Mouse (Mus musculus): ENCODE data around the gene Shkbp1. TPM values are rescaled to one million over a fixed set of nuclear protein-coding genes. Genes with fewer than 3 reads are reported as not detected.

The Shkbp1 gene
- total RNA-seq, 2 experiments from 2014 or later, result 13.9 to 23.6 TPM

DNA sequence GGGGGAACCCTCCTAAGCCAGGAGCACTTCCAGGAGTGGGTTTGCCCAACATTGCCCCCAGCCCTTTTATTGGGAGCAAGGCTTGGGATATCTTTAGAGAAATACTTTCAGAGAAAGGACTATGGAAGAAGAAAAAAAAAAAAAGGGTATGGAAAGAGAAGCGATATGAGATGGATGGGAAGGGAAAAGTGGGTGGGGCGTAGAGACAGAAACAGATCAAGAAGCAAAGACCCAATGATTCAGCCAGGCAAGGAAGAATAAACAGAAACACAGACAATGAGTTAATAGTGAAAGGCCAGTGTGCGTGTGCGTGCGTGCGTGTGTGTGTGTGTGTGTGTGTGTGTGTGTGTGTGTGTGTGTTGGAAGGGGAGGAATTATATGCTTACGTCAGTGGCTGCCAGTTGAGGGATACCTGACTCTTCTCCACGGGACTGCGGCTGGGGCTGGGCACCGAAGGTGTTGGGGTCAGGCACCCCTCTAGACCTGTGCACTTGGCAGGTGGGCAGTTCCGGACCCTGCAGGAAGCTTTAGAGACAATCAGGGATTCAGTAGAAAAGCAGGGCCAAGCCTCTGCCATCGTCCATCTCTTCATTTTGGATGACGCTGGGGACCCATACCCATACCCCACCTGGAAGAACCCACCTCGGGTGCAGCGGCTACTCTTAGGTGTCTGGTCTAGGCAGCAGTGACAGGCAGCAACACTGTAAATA, 20.7 kb downstream of the Shkbp1 start:
- ATAC-seq (replicated peaks; ENCODE audit: poor library complexity, severe bottlenecking), result no peak

DNA sequence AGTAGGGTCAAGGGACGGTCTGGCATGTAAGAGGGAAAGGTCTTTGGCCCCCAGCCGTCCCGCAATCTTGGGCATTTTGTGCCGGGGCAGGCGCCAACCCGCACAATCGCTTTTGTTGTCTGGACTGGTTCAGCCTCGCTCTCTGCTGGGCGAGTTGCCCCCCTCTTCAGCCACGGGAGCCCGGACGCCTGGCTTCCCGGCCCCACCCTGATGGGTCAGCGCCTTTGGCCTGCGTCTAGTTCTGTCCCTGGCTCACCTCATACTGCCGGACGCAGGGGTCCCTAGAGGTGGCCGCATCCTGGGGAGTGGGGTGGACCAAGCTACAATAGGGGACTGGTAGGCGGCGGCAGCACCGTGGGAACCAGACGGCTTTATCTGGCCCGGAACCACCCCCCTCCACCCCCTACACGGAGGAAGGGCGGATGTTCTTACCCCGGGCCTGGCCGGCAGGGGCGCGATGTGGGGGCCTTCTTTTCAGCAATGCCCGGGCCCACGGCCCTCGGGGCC, 21.4 kb downstream of the Shkbp1 start:
- ATAC-seq (replicated peaks; ENCODE audit: poor library complexity, severe bottlenecking), result no peak

DNA sequence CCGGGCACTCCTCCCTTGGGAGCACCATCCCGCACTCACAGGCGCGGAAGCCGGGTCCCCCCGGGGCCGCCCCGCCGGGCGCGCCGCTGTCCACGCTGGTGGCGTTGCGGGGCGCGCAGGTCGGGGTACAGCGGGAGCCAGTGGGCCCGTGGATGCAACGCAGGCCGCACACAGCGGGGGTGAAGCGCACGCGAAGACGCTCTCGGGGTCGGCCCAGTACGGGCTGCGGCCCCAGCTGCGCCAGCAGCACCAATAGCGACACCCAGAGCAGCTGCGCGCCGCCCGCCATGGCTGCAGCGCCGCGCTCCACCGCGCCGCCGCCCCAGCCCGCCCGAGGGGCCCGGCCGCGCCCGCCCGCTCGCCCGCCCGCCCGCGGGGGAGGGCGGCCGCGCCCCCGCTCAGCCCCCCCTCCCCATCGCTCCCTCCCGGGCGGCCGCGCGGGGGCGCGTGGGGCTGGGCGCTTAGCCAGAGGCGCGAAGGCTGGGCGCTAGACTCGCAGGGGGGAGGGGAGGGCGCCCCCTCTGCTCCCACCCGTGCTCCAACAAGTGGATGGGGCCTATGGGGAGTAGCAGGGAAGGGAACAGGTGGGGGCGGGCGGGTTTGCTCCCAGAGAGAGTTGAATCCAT, 22.4 kb downstream of the Shkbp1 start:
- no peak for ATAC-seq (replicated peaks; ENCODE audit: poor library complexity, severe bottlenecking)

DNA sequence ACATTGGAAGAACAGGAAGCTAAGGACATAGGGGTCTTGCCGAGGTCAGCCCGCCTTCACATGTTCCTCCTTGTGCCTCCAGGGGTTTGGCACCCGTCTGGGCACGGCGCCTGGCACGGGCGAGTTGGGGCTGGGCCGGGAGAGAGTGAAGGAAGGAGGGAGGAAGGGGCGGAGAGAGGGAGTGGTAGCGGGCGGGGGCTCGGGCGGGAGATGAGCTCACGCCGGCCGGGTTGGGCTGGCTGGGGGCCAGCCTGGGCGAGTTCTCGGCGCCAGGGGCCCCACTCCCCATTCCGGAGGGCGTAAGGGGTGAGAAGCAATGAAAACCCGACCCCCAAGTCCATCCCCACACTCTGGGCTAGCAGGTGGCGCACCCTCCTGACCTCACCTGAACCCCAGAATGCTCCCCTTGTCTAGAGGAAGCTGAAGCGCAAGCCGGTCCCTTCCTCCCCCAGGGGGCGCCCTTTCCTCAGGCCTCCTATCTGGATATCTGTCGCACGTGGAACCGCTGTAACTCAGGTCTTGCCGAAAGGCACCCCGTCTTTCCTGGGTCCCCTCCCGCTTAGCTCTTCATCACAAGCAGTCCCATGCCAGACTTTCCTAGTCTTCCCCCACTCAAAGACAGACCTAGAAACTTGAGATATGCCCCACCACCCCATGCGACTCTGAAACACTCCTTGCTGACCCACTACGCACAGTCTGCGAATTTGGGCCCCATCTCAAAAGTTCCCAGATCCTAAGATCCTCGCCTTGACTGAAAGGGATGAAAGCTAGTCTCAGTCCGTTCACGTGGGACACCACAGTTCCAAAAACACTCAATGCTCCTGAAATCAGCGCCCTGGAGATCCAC, 23.2 kb downstream of the Shkbp1 start:
- peak; percentile 12; the same call in 1 of the 2 replicates for ATAC-seq (replicated peaks; ENCODE audit: poor library complexity, severe bottlenecking)

DNA sequence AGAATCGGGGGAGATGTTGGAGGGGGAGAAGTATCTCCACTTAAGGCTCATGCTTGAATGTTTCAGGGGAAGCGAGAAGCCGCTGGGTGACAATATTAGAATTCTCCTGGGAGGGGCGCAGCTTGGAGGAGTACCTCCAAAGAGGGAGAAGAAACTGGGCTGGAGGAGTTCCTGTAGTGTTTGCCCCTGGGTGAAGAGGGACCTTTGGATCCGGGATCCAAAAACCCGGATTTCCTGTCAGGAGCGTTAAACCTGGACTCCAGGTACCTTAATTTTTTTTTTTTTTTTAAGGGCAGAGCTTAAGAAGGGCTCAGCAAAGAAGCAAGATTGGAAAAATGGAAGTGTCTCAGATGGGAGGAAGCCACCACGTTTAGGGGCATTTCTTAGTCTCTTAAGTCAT, 24.0 kb downstream of the Shkbp1 start:
- ATAC-seq (replicated peaks; ENCODE audit: poor library complexity, severe bottlenecking), result no peak

DNA sequence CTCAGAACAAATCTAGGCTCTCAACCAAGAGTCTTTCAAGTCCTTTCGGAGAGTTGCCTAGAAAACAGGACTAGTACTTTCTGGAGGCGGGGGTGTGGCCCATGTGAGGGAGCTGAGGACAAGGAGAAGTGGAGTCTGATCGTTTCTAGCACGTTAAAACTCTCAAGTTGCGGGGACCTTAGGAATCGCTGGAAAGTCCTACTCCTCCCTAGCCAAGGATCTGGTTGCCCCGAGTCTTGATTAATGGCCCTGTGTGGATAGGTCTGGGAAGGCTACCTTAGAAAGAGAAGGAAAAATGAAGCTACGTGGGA, 24.3 kb downstream of the Shkbp1 start:
- no peak for ATAC-seq (replicated peaks; ENCODE audit: poor library complexity, severe bottlenecking)

DNA sequence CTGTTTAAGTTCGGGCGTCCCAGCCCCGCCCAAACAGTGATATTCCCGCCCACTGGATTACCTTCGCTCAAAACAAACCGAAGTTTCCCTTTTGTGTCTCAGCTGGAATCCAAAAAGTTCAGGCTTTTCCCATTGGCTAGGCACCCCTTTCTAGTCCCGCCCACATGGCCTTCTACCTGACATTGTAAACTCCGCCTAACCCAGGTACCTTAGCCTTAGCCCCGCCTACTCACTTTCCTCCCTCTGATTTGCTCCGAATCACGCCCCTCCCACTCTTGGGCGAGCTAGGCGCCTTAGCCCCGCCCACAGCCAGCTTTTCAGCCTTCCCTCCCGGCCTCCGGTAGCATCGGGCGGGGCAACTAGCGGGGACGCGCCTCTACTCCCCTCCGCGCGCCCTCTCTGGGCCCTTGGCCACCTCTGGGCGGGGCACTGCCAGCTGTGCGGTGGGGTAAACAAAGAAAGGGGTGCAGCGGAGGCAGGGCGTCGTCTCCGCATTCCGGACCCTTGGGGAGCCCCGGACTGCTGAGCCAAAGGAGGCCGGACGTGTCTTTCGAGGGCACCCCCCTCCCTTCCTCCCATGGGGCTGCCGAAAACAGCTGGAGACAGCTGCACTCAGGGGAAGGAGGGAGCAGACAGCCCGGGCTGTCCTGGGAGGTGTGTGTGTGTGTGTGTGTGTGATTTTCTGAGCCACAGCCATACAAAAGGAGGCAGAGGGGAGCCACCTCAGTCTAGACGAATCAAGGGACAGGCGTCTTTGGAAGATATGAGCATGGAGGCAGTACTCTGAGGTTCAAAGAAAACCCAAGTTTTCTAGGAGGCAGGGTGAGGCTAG, 24.9 kb downstream of the Shkbp1 start:
- ATAC-seq (replicated peaks; ENCODE audit: poor library complexity, severe bottlenecking), result peak; percentile 64

DNA sequence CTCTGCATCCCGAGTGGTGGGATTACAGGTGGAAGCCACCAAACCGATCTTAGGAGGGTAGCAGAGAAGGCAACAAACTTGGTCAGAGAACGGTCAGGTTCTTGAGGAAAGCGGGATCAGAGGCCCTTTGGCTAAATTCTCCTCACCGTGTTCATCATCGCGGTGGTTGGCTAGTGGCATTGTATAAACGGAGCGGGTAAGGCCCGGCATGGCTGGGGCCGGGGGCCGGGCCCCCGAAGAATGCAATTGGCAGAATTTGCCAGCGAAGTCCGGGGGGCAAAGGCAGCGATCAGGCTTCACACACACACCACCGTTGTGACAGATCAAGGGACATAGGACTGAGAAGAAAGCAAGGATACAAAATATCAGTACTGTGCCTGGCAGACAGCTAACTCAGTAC, 25.8 kb downstream of the Shkbp1 start:
- no peak for ATAC-seq (replicated peaks; ENCODE audit: poor library complexity, severe bottlenecking)

DNA sequence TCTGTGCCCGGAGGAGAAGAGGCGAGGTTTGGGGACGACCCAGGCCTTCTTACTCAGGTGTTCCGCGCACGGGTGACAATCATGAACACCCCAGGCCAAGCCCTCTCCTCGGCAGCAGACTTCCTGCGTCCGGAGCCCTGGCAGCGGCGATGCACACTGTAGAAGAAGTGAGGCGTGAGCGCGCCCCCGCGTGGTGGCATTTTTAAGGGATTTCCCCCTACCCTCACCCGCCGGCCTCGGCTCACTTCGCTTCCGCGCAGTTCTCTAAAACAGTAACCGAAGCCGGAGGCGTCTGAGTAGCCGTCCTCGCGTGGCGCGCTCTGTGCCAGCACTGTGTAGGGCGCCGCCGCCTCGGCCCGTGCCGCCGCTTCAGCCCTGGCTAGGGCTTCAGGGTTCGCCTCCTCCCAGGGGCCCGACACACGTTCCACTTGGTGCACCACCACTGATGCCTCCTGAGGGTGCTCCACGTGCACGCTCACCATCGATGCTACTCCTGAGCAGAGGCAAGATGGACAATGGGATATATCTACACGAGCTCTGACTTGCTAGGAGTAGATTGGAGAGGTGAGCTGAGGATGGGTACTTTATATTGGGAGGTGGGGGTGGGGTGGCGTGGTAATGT, 26.4 kb downstream of the Shkbp1 start:
- ATAC-seq (replicated peaks; ENCODE audit: poor library complexity, severe bottlenecking), result peak; percentile 41

DNA sequence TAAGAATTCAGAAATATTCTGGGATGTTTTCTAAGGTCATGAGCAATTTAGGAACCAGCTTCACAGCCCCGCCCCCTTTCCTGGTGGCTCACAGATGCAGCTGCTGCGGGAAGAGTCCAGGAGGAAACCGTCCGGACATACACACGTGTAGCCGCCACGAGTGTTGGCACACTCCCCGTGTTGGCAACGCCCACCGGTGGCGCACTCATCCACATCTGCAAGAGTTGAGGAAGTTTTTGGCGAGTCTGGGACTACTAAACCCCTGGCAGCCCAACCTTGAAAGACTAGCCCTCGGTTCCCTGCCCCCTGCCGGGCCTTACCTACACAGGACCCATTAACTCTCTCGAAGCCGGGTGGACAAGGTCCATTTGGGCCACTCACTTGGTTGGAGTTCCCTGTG, 27.2 kb downstream of the Shkbp1 start:
- ATAC-seq (replicated peaks; ENCODE audit: poor library complexity, severe bottlenecking), result peak; percentile 16; the same call in 1 of the 2 replicates

DNA sequence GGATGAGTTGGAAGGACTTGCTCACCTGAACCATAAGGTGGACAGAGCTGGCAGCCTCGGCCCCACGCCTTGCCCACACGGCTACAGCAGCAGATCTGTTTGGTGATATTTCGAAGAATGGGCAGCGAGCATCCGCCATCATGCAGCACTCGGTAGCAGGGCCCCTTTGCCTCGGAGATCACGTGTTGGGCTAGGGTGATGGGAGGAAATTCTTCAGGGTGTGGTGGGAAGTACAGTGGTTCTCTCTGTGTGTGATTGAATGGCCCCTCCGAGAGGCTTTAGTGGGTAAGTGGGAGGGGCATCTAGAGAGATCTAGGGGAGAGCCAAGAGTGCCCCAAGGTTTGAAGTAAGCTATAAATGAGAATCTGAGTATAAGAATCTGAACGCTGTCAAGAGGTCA, 27.7 kb downstream of the Shkbp1 start:
- ATAC-seq (replicated peaks; ENCODE audit: poor library complexity, severe bottlenecking), result no peak

DNA sequence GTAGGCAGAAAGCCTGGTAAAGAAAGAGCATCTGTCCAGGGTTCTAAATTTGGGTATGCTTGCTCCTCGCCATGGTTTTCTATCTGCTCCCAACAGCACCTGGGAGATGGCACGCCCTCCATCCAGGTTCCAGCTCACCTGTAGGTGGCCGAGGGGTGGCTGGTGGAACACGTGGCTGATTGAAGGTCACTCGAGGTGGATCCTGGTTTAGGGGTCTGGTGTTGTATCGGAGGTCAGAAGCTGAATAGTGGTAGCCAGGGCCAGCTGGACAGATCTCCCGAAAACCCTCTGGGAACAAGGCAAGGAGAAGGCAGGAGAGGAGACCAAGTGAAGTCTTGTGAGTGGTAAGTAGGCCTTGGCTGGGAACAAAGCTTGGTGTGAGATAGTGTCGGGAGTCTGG, 28.3 kb downstream of the Shkbp1 start:
- ATAC-seq (replicated peaks; ENCODE audit: poor library complexity, severe bottlenecking), result no peak

DNA sequence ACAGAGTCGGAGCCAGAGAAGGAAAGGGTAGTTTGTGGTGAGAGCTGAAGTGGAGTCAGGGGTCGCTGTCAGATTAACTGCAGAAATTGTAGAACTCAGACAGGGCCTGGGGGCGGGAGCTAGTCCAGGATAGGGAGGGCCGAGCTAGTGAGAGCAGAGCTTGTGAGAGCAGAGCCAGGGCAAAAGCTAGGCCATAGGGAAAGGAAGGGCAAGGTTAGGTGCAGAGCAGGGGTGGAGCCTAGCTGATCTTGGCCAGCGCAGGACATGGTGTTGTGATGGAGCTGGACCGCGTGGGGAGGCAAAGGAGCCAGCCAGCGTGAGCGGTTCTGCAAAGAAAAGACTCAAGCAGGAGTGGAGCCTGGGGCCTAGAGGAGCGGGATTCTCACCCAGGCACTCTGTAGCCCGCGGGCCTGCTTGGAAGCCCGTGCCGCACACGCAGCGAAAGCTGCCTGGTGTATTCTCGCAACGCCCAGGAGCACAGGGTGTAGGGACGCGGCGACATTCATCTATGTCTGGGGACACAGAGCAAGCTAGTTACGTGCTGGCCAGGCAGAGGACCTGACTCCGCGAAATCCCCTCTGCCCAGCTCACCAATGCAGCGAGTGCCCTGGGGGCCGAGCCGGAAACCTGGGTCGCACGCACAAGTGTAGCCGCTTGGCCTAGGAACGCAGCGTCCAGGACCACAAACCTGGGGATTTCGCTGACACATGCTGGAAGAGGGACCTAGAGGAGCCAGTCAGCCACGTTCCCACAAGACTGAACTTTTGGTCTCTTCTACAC, 29.5 kb downstream of the Shkbp1 start:
- ATAC-seq (replicated peaks; ENCODE audit: poor library complexity, severe bottlenecking), result no peak

DNA sequence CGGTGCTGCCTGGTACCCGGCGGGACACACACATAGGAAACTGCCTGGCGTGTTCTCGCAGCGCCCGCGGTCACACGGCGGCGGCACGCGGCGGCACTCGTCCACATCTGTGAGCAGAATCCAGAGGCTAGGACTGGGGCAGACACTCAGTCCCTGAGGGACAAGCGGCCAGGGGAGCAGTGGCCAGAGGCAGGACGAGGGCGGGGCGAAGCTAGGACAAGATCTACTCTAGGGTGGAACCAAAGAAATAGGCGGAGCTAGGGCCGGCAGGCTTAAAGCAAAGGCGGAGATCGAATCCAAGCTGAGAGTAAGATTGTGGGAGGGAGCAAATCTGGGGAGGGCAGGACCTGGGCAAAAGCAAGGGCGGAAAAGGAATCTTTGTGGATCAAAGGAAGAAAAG, 30.1 kb downstream of the Shkbp1 start:
- ATAC-seq (replicated peaks; ENCODE audit: poor library complexity, severe bottlenecking), result peak; percentile 23

DNA sequence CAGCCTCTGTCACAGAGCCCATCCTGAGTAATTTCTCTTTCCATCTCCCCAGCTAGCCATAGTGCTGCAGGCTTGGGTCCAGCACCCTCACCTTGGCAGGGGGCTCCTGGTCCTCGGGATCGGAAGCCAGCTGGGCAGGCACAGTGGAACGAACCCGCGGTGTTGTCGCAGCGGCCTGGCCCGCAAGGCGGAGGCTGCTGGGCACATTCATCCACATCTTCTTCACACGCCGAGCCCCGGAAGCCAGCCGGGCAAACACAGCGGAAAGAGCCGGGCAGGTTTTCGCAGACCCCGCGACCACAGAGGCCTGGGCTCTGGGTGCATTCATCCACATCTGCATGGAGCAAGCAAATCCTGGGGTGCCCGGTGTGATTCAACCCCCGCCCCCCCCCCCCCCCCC, 30.9 kb downstream of the Shkbp1 start:
- no peak for ATAC-seq (replicated peaks; ENCODE audit: poor library complexity, severe bottlenecking)

DNA sequence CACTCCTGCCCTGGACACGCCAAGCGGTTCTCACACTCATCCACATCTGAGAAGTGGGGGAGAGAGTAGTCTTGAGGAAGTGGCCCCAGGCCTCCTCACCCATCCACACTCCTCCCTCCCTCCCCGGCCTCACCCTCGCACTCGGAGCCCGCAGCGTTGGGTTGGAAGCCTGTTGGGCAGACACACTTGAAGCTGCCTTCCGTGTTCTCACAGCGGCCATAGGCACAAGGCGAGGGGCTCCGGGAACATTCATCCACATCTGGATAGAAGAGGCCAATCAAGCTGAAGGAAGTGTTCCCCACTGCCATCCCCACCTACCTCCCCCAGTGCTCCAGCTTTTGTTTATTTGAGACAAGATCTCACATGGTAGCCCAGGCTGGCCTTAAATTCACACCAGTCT, 31.7 kb downstream of the Shkbp1 start:
- ATAC-seq (replicated peaks; ENCODE audit: poor library complexity, severe bottlenecking), result no peak

DNA sequence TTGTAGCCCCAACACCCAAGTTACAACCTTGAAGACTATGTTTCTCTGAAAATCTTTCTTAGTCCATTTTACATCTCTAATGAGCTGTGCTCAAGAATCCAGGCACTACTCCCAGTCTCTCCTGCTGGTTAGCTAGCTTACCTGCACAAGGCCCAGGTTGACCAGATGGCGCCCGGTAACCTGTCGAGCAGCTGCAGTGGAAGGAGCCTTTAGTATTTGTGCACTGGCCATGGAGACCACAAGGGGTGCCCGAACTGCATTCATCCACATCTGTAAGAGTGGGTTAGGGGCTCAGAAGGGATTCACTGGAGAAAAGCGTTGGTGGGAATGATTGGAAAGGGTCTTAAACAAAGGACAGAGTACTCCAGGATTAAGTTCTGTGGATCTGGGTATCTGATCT, 32.8 kb downstream of the Shkbp1 start:
- ATAC-seq (replicated peaks; ENCODE audit: poor library complexity, severe bottlenecking), result no peak

DNA sequence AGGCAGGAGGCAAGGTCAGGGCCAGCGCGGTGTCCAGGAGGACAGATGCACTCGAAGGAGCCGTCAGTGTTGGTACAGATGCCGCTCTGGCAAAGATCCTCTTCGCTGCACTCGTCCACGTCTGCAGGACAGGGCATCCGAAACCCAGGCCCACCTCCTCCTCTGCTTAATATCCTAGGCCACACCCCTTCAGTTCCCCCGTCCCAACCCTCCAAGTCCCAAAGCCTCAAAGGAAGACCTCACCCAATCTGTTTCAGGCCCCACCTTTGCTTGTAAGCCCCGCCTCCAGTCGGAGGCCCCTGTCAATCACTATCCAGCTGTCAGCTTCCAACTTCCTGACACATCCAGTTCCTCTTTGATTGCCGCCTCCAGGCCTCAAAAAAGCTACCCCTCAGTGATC, 33.5 kb downstream of the Shkbp1 start:
- peak; percentile 16; the same call in 1 of the 2 replicates for ATAC-seq (replicated peaks; ENCODE audit: poor library complexity, severe bottlenecking)

DNA sequence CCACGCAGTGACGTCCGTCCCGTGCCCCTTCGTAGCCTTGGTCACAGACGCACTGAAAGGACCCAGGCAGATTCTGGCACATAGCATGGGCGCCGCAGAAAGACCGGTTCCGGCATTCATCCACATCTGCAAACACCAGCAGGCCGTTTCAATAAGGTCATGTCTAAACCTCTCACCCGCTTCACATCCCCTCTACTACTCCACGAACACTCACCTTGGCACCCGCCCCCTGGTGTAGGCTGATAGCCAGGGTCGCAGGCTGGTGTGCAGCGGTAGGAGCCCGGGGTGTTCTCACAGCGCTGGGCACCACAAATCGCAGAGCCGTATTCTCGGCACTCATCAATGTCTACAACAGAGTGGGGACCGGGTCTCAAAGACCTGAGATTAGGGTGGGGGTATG, 36.4 kb downstream of the Shkbp1 start:
- ATAC-seq (replicated peaks; ENCODE audit: poor library complexity, severe bottlenecking), result no peak

All from granulocyte monocyte progenitor cell, adult 5-6 weeks (primary cell).